Comparison of ENCODE assay signal across 8 mouse cellular contexts in genomic region chr7:139390380-139390779, GRCm38 (mm10). TPM values are rescaled to one million over a fixed set of nuclear protein-coding genes. Genes with fewer than 3 reads are reported as not detected.
DNase-seq lines count a peak whose midpoint lies in the region; ATAC-seq and TF ChIP-seq lines count a peak whose summit lies in the region.

No protein-coding gene starts in this region.

- H3K9ac ChIP-seq in lung, embryonic 14.5 days, result peak overlapping the region; percentile 92
- peak overlapping the region; percentile 97 for H3K9ac ChIP-seq in heart, embryonic 11.5 days (ENCODE audit: low read depth, low read length)
- peak overlapping the region; percentile 88; the same call in 1 of the 2 replicates for H3K9ac ChIP-seq in liver, postnatal 0 days (replicated peaks)

- H3K4me3 ChIP-seq in lung, embryonic 14.5 days (ENCODE audit: low read depth, low read length), result peak overlapping the region; percentile 95
- peak overlapping the region; percentile 93 for H3K4me3 ChIP-seq in heart, embryonic 11.5 days (ENCODE audit: low read depth, low read length)
- H3K4me3 ChIP-seq in liver, postnatal 0 days (ENCODE audit: low read depth, low read length), result peak overlapping the region; percentile 77

- peak; percentile 24; the same call in 1 of the 2 replicates for TF ChIP-seq CTCF in lung, embryonic 14.5 days (IDR thresholded peaks at IDR 0.05; ENCODE audit: low read depth)
- no peak for TF ChIP-seq CTCF in liver, postnatal 0 days (IDR thresholded peaks at IDR 0.05; ENCODE audit: low read depth)

- H3K27me3 ChIP-seq in lung, embryonic 14.5 days (ENCODE audit: insufficient read depth, low read length), result no peaks in the 10 kb centered on the region
- H3K27me3 ChIP-seq in heart, embryonic 11.5 days (ENCODE audit: control insufficient read depth, insufficient read depth, low read length), result no peaks in the 10 kb centered on the region
- H3K27me3 ChIP-seq in liver, postnatal 0 days (ENCODE audit: insufficient read depth, low read length), result no peaks in the 10 kb centered on the region

- ATAC-seq in lung, embryonic 14.5 days (ENCODE audit: insufficient read depth), result no peak
- no peak for ATAC-seq in heart, embryonic 11.5 days (replicated peaks; ENCODE audit: insufficient number of reproducible peaks, low FRiP score, low TSS enrichment)
- no peak for ATAC-seq in liver, postnatal 0 days

- WGBS in lung, embryonic 14.5 days, result 70% methylated on average over 3 of the region's 3 CpGs
- 66% methylated on average over 3 of the region's 3 CpGs for WGBS in heart, embryonic 11.5 days (ENCODE audit: insufficient replicate concordance)
- 83% methylated on average over 3 of the region's 3 CpGs for WGBS in liver, postnatal 0 days (ENCODE audit: insufficient replicate concordance)

- no peaks in the 10 kb centered on the region for H3K36me3 ChIP-seq in lung, embryonic 14.5 days (ENCODE audit: insufficient read depth)
- H3K36me3 ChIP-seq in heart, embryonic 11.5 days (ENCODE audit: control insufficient read depth, insufficient read depth, low read length), result no peaks in the 10 kb centered on the region
- H3K36me3 ChIP-seq in liver, postnatal 0 days (replicated peaks; ENCODE audit: insufficient read depth, low read length), result no peaks in the 10 kb centered on the region

- DNase-seq in adrenal gland, adult (ENCODE audit: inconsistent age in 2 of 2, low spot score in 1 of 2), result peak; percentile 64 to 83
- no peak for DNase-seq in adrenal gland, adult 18-20 months (ENCODE audit: low spot score in 2 of 2)
- DNase-seq in lung, embryonic 14.5 days, result no peak
- no peak for DNase-seq in lung, postnatal 4 days
- DNase-seq in liver, postnatal 0 days, result no peak
- DNase-seq in embryo, embryonic 11 days, result no peak
- DNase-seq in B cell, adult 2 months, result no peak

- peaks cover 32% of the 10 kb centered on the region for H3K4me1 ChIP-seq in lung, embryonic 14.5 days (ENCODE audit: insufficient read depth)
- peaks cover 41% of the 10 kb centered on the region for H3K4me1 ChIP-seq in heart, embryonic 11.5 days (ENCODE audit: control insufficient read depth, insufficient read depth, low read length)
- H3K4me1 ChIP-seq in liver, postnatal 0 days (ENCODE audit: insufficient read depth), result peaks cover 26% of the 10 kb centered on the region

- no peaks in the 10 kb centered on the region for H3K9me3 ChIP-seq in lung, embryonic 14.5 days (ENCODE audit: low read depth, low read length)
- no peaks in the 10 kb centered on the region for H3K9me3 ChIP-seq in heart, embryonic 11.5 days (replicated peaks; ENCODE audit: control insufficient read depth, low read length)
- no peaks in the 10 kb centered on the region for H3K9me3 ChIP-seq in liver, postnatal 0 days (ENCODE audit: low read length)

- peak overlapping the region; percentile 68 for H3K4me2 ChIP-seq in lung, embryonic 14.5 days
- H3K4me2 ChIP-seq in heart, embryonic 11.5 days, result peak overlapping the region; percentile 79
- H3K4me2 ChIP-seq in liver, postnatal 0 days (ENCODE audit: low read depth, low read length), result peak overlapping the region; percentile 87

- no peak overlapping the region for H3K27ac ChIP-seq in lung, embryonic 14.5 days (ENCODE audit: low read depth)
- peak overlapping the region; percentile 6 for H3K27ac ChIP-seq in heart, embryonic 11.5 days (ENCODE audit: low read depth, low read length)
- H3K27ac ChIP-seq in liver, postnatal 0 days (ENCODE audit: low read depth), result no peak overlapping the region

- no peak for TF ChIP-seq EP300 in liver, postnatal 0 days (IDR thresholded peaks at IDR 0.05; ENCODE audit: low read depth)

RNA-seq across cellular contexts. Expression of gene Inpp5a, which starts 1.5 kb away (rescaled TPM):
- 100 to 1,000 TPM in 1 of 2 experiments, 10 to 100 TPM in 1; 80.9 to 101 TPM for total RNA-seq in adrenal gland, adult 18-20 months (2021)
- polyA plus RNA-seq in lung, embryonic 14.5 days (2014; fragmentation: Nextera tagmentation; extraction: Ambion mirVana), result 45.2 and 47.7 TPM in 2 replicates
- 69.8 and 74.4 TPM in 2 replicates for polyA plus RNA-seq in heart, embryonic 11.5 days (2014; fragmentation: Nextera tagmentation; extraction: Ambion mirVana)
- 6.0 and 6.9 TPM in 2 replicates for polyA plus RNA-seq in liver, postnatal 0 days (2015; fragmentation: Nextera tagmentation; extraction: Ambion mirVana)

Comparison
In these comparisons a context has a peak if more than half of its experiments do, and no peak if none do; other contexts are left out.
1. DNase-seq: peak in adrenal gland, adult (2 of 2); none in adrenal gland, adult 18-20 months (0 of 2), lung, embryonic 14.5 days (single experiment), lung, postnatal 4 days (0 of 2), liver, postnatal 0 days (single experiment), embryo, embryonic 11 days (single experiment) and B cell, adult 2 months (0 of 2).
2. Peak in every context shown above with its lines, with median percentiles within 50 percentile points of each other: H3K4me2 ChIP-seq, H3K4me3 ChIP-seq and H3K9ac ChIP-seq.